Mouse (Mus musculus) forebrain, embryonic 10.5 days (tissue): Measurements from ENCODE around the gene Dnpep. TPM values are rescaled to one million over a fixed set of nuclear protein-coding genes. Genes with fewer than 3 reads are reported as not detected.

Experiments
- DNase-seq: peaks from one replicate; pipeline ENCODE4 v3.0.0-alpha.2; 2017; ENCODE audit warnings: low spot score; ENCODE audit errors: extremely low spot score
- H3K27ac ChIP-seq: fragments of 300-500 bp; sonication (generic); 2 replicates; pipeline ENCODE4 v1.5.1; 2016; ENCODE audit warnings: mild to moderate bottlenecking
- H3K27me3 ChIP-seq: fragments of 300-500 bp; sonication (generic); 2 replicates; pipeline ENCODE4 v1.6.1; 2016; ENCODE audit warnings: mild to moderate bottlenecking; ENCODE audit not compliant: poor library complexity, severe bottlenecking
- H3K36me3 ChIP-seq: fragments of 300-500 bp; sonication (generic); replicated peaks from 2 replicates; pipeline ENCODE4 v1.6.1; 2016; ENCODE audit warnings: mild to moderate bottlenecking, moderate library complexity
- H3K4me1 ChIP-seq: fragments of 300-500 bp; sonication (generic); 2 replicates; pipeline ENCODE4 v1.6.1; 2016
- H3K4me3 ChIP-seq: fragments of 300-500 bp; sonication (generic); 2 replicates; pipeline ENCODE4 v1.5.1; 2016; ENCODE audit warnings: mild to moderate bottlenecking, moderate library complexity
- H3K9me3 ChIP-seq: fragments of 300-500 bp; sonication (generic); 2 replicates; pipeline ENCODE4 v1.6.1; 2016; ENCODE audit warnings: mild to moderate bottlenecking, moderate library complexity
- WGBS: fragments of 180-500 bp; shearing (Covaris S2); methylation state at CpG from one replicate; pipeline ENCODE4 v1.1.7; 2016; 5-methylcytosine and 5-hydroxymethylcytosine counted together
- polyA plus RNA-seq: library from polyadenylated mRNA; unstranded; fragments of >200 nt; fragmentation: Nextera tagmentation; extraction: Ambion mirVana; gene quantifications from 2 replicates; pipeline ENCODE4 v1.2.1, GENCODE M21; 2016

The Dnpep gene
- polyA plus RNA-seq, 1 experiment from 2014 or later = 124 TPM

GRCm38 (mm10) chr1:75345036-75345935 is 27.5 kb upstream of the Dnpep start:
- no peak for DNase-seq
- 22% methylated on average over 20 of the region's 20 CpGs for WGBS
- Histone ChIP-seq H3K9me3 (no peaks in the 10 kb centered on the region), H3K27ac (peak overlapping the region; percentile 83), H3K4me3 (peak overlapping the region; percentile 33), H3K4me1 (peaks cover 56% of the 10 kb centered on the region), H3K36me3 (no peaks in the 10 kb centered on the region), H3K27me3 (peaks cover 41% of the 10 kb centered on the region)

GRCm38 (mm10) chr1:75344291-75345035 is 26.7 kb upstream of the Dnpep start:
- Histone ChIP-seq H3K27ac (peak overlapping the region; percentile 83), H3K4me1 (peaks cover 58% of the 10 kb centered on the region), H3K27me3 (peaks cover 41% of the 10 kb centered on the region), H3K36me3 (no peaks in the 10 kb centered on the region), H3K4me3 (peak overlapping the region; percentile 33), H3K9me3 (no peaks in the 10 kb centered on the region)
- DNase-seq = peak; percentile 63
- WGBS = under 1% methylated on average over 15 of the region's 15 CpGs

GRCm38 (mm10) chr1:75342874-75343416 is 25.2 kb upstream of the Dnpep start:
- 1% methylated on average over 8 of the region's 8 CpGs for WGBS
- no peak overlapping the region for H3K27ac ChIP-seq
- H3K9me3 ChIP-seq = no peaks in the 10 kb centered on the region
- peak; percentile 59 for DNase-seq
- peaks cover 52% of the 10 kb centered on the region for H3K27me3 ChIP-seq
- no peak overlapping the region for H3K4me3 ChIP-seq
- no peaks in the 10 kb centered on the region for H3K36me3 ChIP-seq
- peaks cover 66% of the 10 kb centered on the region for H3K4me1 ChIP-seq

- WGBS = 69% methylated on average over 2 of the region's 2 CpGs
- H3K36me3 ChIP-seq = no peaks in the 10 kb centered on the region
- DNase-seq = no peak
- H3K27me3 ChIP-seq = peaks cover 33% of the 10 kb centered on the region
- H3K9me3 ChIP-seq = no peaks in the 10 kb centered on the region
- no peak overlapping the region for H3K4me3 ChIP-seq
- H3K27ac ChIP-seq = no peak overlapping the region
- peaks cover 58% of the 10 kb centered on the region for H3K4me1 ChIP-seq
These were observed 22.7 kb upstream of the Dnpep start for GRCm38 (mm10) chr1:75340519-75340918.

- 64% methylated on average over 9 of the region's 9 CpGs for WGBS
- H3K36me3 ChIP-seq = no peaks in the 10 kb centered on the region
- no peak for DNase-seq
- peak overlapping the region; percentile 8 for H3K27ac ChIP-seq
- H3K9me3 ChIP-seq = no peaks in the 10 kb centered on the region
- peaks cover 46% of the 10 kb centered on the region for H3K4me1 ChIP-seq
- peaks cover 22% of the 10 kb centered on the region for H3K27me3 ChIP-seq
- H3K4me3 ChIP-seq = no peak overlapping the region
These were observed 21.5 kb upstream of the Dnpep start for GRCm38 (mm10) chr1:75339337-75339736.

- H3K36me3 ChIP-seq = no peaks in the 10 kb centered on the region
- DNase-seq = no peak
- H3K4me3 ChIP-seq = no peak overlapping the region
- H3K27ac ChIP-seq = peak overlapping the region; percentile 60; the same call in 1 of the 2 replicates
- H3K9me3 ChIP-seq = no peaks in the 10 kb centered on the region
- H3K27me3 ChIP-seq = peaks cover 14% of the 10 kb centered on the region
- peaks cover 34% of the 10 kb centered on the region for H3K4me1 ChIP-seq
- 55% methylated on average over 11 of the region's 11 CpGs for WGBS
These were observed 20.4 kb upstream of the Dnpep start for GRCm38 (mm10) chr1:75338091-75338694.

GRCm38 (mm10) chr1:75337097-75337496 is 19.3 kb upstream of the Dnpep start:
- DNase-seq = no peak
- Histone ChIP-seq H3K4me3 (no peak overlapping the region), H3K36me3 (no peaks in the 10 kb centered on the region), H3K9me3 (no peaks in the 10 kb centered on the region), H3K27me3 (peaks cover 14% of the 10 kb centered on the region), H3K27ac (no peak overlapping the region), H3K4me1 (peaks cover 30% of the 10 kb centered on the region)
- 88% methylated on average over 9 of the region's 9 CpGs for WGBS

GRCm38 (mm10) chr1:75336461-75336860 is 18.7 kb upstream of the Dnpep start:
- Histone ChIP-seq H3K36me3 (no peaks in the 10 kb centered on the region), H3K4me3 (no peak overlapping the region), H3K9me3 (no peaks in the 10 kb centered on the region), H3K27me3 (peaks cover 14% of the 10 kb centered on the region), H3K27ac (no peak overlapping the region), H3K4me1 (peaks cover 24% of the 10 kb centered on the region)
- WGBS = 74% methylated on average over 3 of the region's 3 CpGs
- DNase-seq = no peak

GRCm38 (mm10) chr1:75331271-75331670 is 13.5 kb upstream of the Dnpep start:
- WGBS = 84% methylated on average over 1 of the region's 1 CpGs
- Histone ChIP-seq H3K4me3 (no peak overlapping the region), H3K9me3 (no peaks in the 10 kb centered on the region; the same call in 1 of the 2 replicates), H3K27ac (no peak overlapping the region), H3K27me3 (no peaks in the 10 kb centered on the region), H3K4me1 (no peaks in the 10 kb centered on the region), H3K36me3 (no peaks in the 10 kb centered on the region)
- no peak for DNase-seq

- Histone ChIP-seq H3K36me3 (no peaks in the 10 kb centered on the region), H3K27ac (no peak overlapping the region), H3K4me1 (no peaks in the 10 kb centered on the region), H3K9me3 (no peaks in the 10 kb centered on the region; the same call in 1 of the 2 replicates), H3K4me3 (no peak overlapping the region), H3K27me3 (no peaks in the 10 kb centered on the region)
- no peak for DNase-seq
These were observed 9.7 kb upstream of the Dnpep start for GRCm38 (mm10) chr1:75327461-75327860.

GRCm38 (mm10) chr1:75319166-75319565 is 1.4 kb upstream of the Dnpep start:
- peaks cover 17% of the 10 kb centered on the region for H3K4me1 ChIP-seq
- no peak for DNase-seq
- WGBS = 93% methylated on average over 10 of the region's 10 CpGs
- no peak overlapping the region for H3K27ac ChIP-seq
- H3K9me3 ChIP-seq = no peaks in the 10 kb centered on the region
- peaks cover 14% of the 10 kb centered on the region for H3K36me3 ChIP-seq
- no peak overlapping the region for H3K4me3 ChIP-seq
- H3K27me3 ChIP-seq = no peaks in the 10 kb centered on the region

GRCm38 (mm10) chr1:75318736-75319135 is 946 bp upstream of the Dnpep start:
- Histone ChIP-seq H3K36me3 (peaks cover 18% of the 10 kb centered on the region), H3K9me3 (no peaks in the 10 kb centered on the region), H3K27me3 (no peaks in the 10 kb centered on the region), H3K4me3 (no peak overlapping the region), H3K4me1 (peaks cover 17% of the 10 kb centered on the region), H3K27ac (peak overlapping the region; percentile 90)
- 88% methylated on average over 4 of the region's 4 CpGs for WGBS
- no peak for DNase-seq
